Mouse (Mus musculus): Measurements from ENCODE around the gene Nudcd2.
A peak's percentile ranks its signal among the peaks of the same experiment; 100 is the strongest.
"Not testable (repeated sequence)": the region's sequence is repeated elsewhere in the genome, so short reads cannot be mapped to it uniquely, and the experiment has no call there.

The Nudcd2 gene

DNA sequence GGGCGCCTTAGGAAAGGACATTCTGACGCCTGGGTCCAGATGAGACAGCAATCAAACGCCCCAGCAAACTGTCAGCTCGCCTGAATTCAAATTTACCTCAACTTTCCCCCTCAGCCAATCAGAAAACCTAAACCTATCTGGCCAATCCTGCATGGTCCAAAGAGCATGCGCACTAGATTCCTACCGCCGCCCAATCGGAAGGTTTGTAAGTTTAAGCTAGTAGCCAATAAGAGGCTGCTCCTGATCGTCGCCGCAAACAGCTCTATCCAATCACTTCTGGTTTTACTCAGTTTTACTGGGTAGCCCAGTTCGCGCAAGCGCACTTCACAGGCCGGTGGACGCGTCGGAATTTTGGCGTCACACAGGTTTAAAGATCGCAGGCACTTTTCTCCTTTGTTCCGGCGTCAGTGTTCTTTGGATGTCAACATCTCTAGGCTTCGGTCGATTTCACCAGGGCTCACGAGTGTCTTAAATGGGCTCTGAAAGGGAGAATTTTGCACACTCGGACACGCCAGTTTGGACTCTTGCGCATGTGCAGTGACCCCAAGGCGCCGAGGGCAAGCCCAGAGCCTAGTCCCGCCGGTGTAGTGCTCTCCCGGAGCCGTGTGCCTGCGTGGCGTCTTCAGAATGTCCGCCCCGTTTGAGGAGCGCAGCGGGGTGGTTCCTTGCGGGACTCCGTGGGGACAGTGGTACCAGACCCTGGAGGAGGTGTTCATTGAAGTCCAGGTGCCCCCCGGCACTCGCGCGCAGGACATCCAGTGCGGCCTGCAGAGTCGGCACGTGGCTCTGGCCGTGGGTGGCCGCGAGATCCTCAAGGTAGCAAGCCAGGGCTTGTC, at the start of gene Nudcd2, which contains the start of gene Hmmr:
TSS of gene Nudcd2 (plus strand) at position 329 of the 836 bp plus-strand sequence.
TSS of gene Hmmr (minus strand) at position 84 of the 836 bp plus-strand sequence.
- peak; percentile 88 to 93 for DNase-seq

GRCm38 (mm10) chr11:40690444-40691127, 42.9 kb upstream of the Nudcd2 start:
- DNase-seq: no peak

DNA sequence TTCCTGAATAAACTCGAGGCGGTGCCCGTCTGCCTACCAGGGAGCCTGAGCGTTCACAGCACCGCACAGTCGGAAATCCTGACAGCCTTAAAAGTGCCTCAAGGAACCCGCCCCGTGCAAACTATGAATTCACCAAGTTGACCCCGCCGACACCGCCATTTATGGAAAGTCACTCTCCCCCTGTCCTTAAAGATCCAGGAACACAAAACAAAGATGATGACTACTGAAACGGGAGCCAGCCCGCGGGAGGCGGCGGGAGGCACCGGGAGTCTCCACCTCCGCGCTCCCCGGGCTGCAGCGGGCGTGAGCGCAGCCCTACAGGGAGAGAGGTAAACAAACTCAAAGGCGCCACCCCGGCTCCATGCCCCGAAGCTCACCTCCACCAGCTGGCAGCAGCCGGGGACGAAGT, 41.4 kb upstream of the Nudcd2 start:
- DNase-seq: no peak

GRCm38 (mm10) chr11:40692511-40693365, 40.7 kb upstream of the Nudcd2 start:
- DNase-seq: peak; percentile 94 to 96

DNA sequence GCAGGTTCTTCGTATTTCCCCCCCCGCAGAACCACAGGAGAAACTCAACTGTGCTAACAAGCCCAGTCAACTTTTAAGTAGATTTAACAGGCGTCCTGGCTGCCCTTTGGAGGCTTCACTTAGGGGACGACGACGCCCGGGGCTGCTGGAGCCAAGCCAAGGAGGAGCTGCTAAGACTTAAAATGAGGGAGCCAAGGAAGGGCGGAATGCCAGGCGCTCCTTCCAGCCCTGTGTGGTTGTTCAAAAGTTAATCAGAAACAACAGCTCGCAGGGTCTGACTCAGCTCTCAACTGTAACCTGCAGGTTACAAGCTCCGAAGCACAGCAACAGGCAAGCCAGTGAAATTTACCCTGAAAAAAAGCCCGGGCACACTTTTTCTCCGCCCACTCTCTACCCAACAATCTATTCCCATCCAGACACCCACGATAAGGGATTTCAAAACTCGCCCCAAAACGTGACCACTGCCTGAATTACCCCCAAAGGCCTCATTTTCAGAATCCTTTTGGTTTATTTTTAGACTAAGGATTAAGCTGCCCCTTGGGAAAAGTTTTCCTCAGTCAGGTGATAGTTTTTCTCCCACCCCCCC, 40.0 kb upstream of the Nudcd2 start:
- peak; percentile 33 for DNase-seq

DNA sequence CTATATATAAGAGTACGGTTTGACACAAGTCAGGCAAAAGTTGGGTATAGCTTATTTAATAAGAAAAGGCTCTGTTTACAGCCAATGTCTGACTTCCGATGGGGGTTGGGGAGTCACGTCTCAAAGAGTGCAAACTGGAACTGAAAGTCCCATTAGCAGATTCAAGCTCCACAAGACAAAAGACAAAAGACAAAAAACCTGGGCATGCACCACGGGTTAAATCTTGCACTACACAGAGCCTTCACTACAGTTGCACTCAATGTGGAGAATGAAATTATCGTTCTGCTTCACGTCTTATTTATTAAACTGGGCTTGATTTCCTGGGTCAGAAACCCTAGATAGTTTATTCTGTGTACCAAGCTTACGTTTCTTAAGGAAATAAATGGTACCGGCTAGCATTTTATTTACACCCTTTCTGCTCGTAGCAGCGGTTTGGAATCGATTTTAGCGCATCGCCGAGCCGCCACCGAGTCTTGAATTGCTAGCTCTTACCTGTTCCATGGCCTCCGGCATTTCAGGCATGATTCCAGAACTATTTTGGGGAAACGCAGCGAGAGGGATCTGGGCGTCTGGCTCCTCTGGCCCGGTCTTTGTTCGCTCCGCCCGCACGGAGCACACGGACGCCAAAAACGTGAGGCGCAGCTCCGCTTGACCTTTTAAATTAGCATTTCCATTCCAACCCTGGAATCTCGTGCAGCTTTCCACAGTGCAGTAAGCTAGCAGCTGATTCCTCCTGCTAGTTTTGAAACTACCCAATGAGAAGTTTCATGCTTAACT, 39.0 kb upstream of the Nudcd2 start:
- DNase-seq: peak; percentile 58 to 60

DNA sequence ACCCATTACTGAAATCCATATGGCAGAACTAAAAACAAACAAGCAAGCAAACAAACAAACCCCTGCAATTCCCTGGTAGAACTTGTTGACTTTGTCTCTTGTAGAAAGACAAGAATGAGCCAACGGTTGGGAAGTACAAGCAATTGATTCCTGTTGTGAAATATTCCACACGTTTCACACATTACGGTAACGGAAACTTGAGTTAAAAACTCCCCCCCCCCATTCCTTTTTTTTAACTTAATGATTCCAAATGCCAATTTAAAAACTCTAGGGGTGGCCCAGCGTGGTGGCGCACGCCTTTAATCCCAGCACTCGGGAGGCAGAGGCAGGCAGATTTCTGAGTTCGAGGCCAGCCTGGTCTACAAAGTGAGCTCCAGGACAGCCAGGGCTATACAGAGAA, 38.4 kb upstream of the Nudcd2 start, which contains the start of gene Mat2b:
TSS of gene Mat2b (minus strand) at position 101 of the 400 bp plus-strand sequence.
- no peak for DNase-seq

DNA sequence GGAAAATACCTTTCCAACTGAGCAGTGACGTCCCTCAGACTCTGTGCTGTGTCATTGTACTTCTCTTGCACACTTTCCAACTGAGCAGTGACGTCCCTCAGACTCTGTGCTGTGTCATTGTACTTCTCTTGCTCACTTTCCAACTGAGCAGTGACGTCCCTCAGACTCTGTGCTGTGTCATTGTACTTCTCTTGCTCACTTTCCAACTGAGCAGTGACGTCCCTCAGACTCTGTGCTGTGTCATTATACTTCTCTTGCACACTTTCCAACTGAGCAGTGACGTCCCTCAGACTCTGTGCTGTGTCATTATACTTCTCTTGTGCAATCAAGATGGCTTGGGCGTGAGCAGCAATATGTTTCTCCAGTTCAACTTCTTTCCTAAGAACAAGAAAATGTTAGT, 23.6 kb upstream of the Nudcd2 start:
- DNase-seq: not testable (repeated sequence)

DNA sequence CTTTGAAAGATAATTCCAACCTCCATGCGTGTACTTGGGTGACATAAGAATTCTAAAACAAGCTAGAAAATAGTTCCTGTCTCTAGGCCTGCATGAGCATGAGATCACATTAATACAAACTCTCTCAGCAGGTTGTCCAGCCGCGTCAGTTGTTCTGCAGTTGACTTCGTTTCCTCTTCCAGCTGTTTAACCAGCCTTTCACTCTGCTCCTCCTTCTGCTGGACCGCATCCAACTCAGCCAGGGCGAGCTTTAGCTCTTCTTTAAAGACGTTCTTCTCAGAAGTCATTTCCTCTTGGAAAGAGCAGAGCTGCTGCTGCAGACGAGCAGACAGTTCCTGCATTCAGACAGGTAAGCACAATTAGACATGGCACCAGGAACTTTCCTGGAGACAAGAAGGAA, 19.6 kb upstream of the Nudcd2 start:
- DNase-seq: no peak

DNA sequence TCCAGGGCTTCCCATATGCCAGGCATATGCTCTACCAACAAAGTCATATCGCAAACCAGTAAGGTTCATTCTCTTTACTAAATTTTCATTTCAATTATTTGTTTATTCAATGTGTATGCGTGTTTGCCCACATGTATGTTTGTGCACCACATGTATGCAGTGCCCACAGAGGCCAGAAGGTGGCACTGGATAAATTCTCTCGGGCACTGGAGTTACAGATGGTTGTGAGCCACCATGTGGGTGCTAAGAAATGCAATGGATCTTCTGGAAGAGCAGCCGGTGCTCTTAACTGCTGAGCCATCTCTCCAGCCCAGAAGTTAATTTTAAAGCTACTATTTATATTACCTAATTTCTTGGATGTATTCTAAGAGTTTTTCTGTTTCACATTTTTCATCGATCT, 17.9 kb upstream of the Nudcd2 start:
- DNase-seq: no peak

DNA sequence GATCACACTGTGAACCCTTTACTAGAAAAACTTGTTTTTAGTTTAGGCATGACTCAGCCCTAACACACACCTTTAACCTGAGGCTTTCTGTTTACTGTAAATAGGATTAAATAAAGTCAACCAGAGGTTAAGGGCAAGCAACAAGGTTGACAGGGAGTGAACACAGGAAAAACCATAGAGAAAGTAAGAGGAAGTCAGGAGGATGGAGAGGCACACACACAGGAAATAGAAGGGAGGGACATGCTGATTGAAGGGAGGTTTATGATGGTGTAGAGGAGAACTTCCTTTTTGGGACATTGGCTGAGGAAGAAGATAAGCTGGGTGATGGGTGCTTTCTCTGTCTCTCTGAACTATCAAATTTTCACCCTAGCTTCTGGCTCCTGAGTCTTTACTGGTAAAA, 15.1 kb upstream of the Nudcd2 start:
- no peak for DNase-seq

- DNase-seq: no peak
These were observed 499 bp upstream of the Nudcd2 start for GRCm38 (mm10) chr11:40732997-40733338.

- DNase-seq: no peak
These were observed 835 bp downstream of the Nudcd2 start for GRCm38 (mm10) chr11:40734251-40734752.

GRCm38 (mm10) chr11:40737369-40737768, 3.9 kb downstream of the Nudcd2 start:
- DNase-seq: no peak

GRCm38 (mm10) chr11:40741605-40742262, 8.3 kb downstream of the Nudcd2 start:
- DNase-seq: no peak

- DNase-seq: no peak
These were observed 10.9 kb downstream of the Nudcd2 start for GRCm38 (mm10) chr11:40744348-40744747.

- no peak for DNase-seq
These were observed 12.9 kb downstream of the Nudcd2 start for GRCm38 (mm10) chr11:40746361-40746760.

- DNase-seq: no peak
These were observed 14.2 kb downstream of the Nudcd2 start for GRCm38 (mm10) chr11:40747716-40748115.

DNA sequence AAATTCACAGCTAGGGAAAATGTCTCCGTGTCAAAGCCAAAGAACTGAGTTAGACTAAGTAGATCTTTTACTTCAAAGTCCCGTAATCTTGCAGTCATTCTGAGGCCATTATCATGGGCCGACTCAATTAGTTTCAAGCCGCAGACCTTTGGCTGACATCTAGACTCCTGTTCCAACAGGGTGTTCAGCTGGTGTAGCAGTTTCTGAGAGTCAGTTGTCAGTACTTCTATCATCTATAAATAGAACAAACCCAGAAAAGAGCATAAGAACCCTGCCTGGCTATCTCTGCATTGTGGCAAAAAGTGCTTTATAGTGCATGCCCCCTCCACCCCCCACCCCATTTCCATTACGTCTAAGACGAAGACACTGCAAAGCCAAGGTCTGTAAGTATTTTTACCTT, 20.4 kb downstream of the Nudcd2 start:
- DNase-seq: no peak

DNA sequence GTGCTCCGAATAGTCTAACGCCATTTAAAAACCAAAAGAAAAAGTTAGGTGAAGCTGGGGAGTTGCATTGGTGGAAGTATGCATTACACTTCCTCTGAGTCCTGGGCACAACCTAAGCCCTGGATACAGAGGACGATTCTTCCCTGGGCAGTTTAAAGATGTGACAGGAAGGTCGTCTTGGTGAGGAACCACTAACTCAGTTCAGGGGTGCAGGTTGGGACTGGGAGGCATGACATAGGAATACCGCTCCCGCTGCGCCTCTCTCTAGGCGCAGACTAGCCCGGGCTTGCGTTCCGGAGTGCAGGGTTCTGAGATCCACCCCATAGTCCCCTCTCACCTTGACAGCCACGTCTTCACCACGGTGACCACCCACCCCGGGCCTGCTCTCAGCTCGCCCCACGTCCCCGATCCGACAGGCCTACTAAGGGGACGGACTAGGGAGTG, 21.2 kb downstream of the Nudcd2 start:
- no peak for DNase-seq

DNA sequence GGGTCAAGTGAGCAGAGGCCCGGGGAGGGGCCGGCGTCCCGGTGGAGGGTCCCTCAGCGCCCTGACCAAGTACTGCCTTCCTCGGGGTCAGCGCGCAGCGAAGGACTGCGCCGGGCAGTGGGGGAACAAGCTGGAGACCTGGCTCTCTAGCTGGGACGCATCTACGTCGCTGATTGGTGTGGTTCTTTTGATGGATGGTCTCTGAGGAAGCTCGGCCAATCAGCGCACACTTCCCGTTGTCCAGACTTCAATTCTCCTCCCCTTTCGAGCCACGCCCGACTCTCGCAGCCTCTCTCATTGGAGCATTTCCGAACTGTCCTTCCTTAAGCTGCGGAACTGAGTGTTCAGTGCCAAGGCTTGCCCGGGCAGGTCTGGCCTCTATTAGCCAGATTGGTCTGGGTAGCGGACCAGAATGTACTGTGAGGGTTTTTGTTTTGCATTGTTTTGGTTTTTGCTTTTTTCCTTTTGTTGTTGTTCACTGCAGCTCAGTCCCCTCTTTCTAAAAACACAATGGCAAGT, 21.7 kb downstream of the Nudcd2 start, which contains the start of gene Ccng1:
TSS of gene Ccng1 (minus strand) at position 203 of the 519 bp plus-strand sequence.
- peak; percentile 82 to 88 for DNase-seq
